Mouse (Mus musculus) bone marrow macrophage, adult 2 months (primary cell): ENCODE measurements around the gene Sacm1l. TPM values are rescaled to one million over a fixed set of nuclear protein-coding genes. Genes with fewer than 3 reads are reported as not detected.

Source experiments
- H3K27ac ChIP-seq: 2 replicates; pipeline ENCODE4 v1.5.1; 2012; ENCODE audit warnings: low read depth, low read length; ENCODE audit not compliant: insufficient read depth
- H3K4me1 ChIP-seq: 2 replicates; pipeline ENCODE4 v1.6.1; 2012; ENCODE audit warnings: low read length; ENCODE audit not compliant: control insufficient read depth, insufficient read depth
- H3K4me3 ChIP-seq: 2 replicates; pipeline ENCODE4 v1.5.1; 2012; ENCODE audit warnings: mild to moderate bottlenecking, low read length, moderate library complexity; ENCODE audit not compliant: insufficient read depth
- CTCF ChIP-seq: IDR thresholded peaks from 2 replicates; pipeline ENCODE4 v1.5.1; 2012; ENCODE audit warnings: low read depth, mild to moderate bottlenecking, low read length, moderate library complexity
- POLR2A ChIP-seq: IDR thresholded peaks from 2 replicates; pipeline ENCODE4 v1.6.1; 2012; ENCODE audit warnings: mild to moderate bottlenecking, low read depth, low read length, borderline replicate concordance
- polyA plus RNA-seq: library from polyadenylated mRNA; stranded (reverse); fragments of >200 nt; gene quantifications from 2 replicates; pipeline ENCODE4 v1.2.4, GENCODE M21; 2012; ENCODE audit not compliant: missing spikeins, insufficient read depth, insufficient read length

The Sacm1l gene
- polyA plus RNA-seq = 34.8 and 37.9 TPM in 2 replicates

GRCm38 (mm10) chr9:123529392-123530157 lies at the start of gene Sacm1l:
Gene Sacm1l, plus strand, starts transcription at chr9:123529759.
- Histone ChIP-seq H3K4me3 (peak within 1 kb of the TSS; percentile 90), H3K27ac (peak within 1 kb of the TSS; percentile 77), H3K4me1 (peaks cover 7% of the 10 kb centered on the region)
- TF ChIP-seq CTCF (no peak), POLR2A (no peak; the same call in 1 of the 2 replicates)

- H3K4me1 ChIP-seq = peaks cover 55% of the 10 kb centered on the region
- no peak for TF ChIP-seq CTCF
- TF ChIP-seq POLR2A = no peak
- peak overlapping the region; percentile 73 for H3K4me3 ChIP-seq
- H3K27ac ChIP-seq = no peak overlapping the region
These were observed 49.7 kb upstream of the Sacm1l start for GRCm38 (mm10) chr9:123479876-123480252.

- TF ChIP-seq POLR2A = no peak
- no peak for TF ChIP-seq CTCF
- H3K4me1 ChIP-seq = peaks cover 50% of the 10 kb centered on the region
- peak overlapping the region; percentile 73 for H3K4me3 ChIP-seq
- 0 out of 2 replicates have a peak overlapping the region, but pooled peaks have one; percentile 4 for H3K27ac ChIP-seq
These were observed 49.2 kb upstream of the Sacm1l start for GRCm38 (mm10) chr9:123480253-123480921.

- Histone ChIP-seq H3K4me3 (peak overlapping the region; percentile 32), H3K27ac (0 out of 2 replicates have a peak overlapping the region, but pooled peaks have one; percentile 4), H3K4me1 (peaks cover 47% of the 10 kb centered on the region)
- no peak for TF ChIP-seq POLR2A
- TF ChIP-seq CTCF = no peak
These were observed 48.4 kb upstream of the Sacm1l start for GRCm38 (mm10) chr9:123481136-123481535.

- no peak overlapping the region for H3K4me3 ChIP-seq
- no peak overlapping the region for H3K27ac ChIP-seq
- no peak for TF ChIP-seq CTCF
- H3K4me1 ChIP-seq = peaks cover 45% of the 10 kb centered on the region
These were observed 46.0 kb upstream of the Sacm1l start for GRCm38 (mm10) chr9:123483598-123483997.

- Histone ChIP-seq H3K27ac (no peak overlapping the region), H3K4me1 (peaks cover 39% of the 10 kb centered on the region), H3K4me3 (no peak overlapping the region)
- TF ChIP-seq POLR2A (no peak), CTCF (no peak)
These were observed 44.7 kb upstream of the Sacm1l start for GRCm38 (mm10) chr9:123484830-123485229.

GRCm38 (mm10) chr9:123485561-123485960 lies 44.0 kb upstream of the Sacm1l start:
- TF ChIP-seq POLR2A = no peak
- TF ChIP-seq CTCF = no peak
- Histone ChIP-seq H3K4me3 (no peak overlapping the region), H3K27ac (no peak overlapping the region), H3K4me1 (peaks cover 38% of the 10 kb centered on the region)

GRCm38 (mm10) chr9:123486635-123487034 lies 42.9 kb upstream of the Sacm1l start:
- Histone ChIP-seq H3K4me1 (peaks cover 32% of the 10 kb centered on the region), H3K4me3 (no peak overlapping the region), H3K27ac (no peak overlapping the region)
- TF ChIP-seq CTCF (no peak), POLR2A (no peak)

GRCm38 (mm10) chr9:123489073-123489472 lies 40.5 kb upstream of the Sacm1l start:
- Histone ChIP-seq H3K4me3 (no peak overlapping the region), H3K4me1 (peaks cover 16% of the 10 kb centered on the region), H3K27ac (no peak overlapping the region)

GRCm38 (mm10) chr9:123489727-123490343 lies 39.7 kb upstream of the Sacm1l start:
- no peak overlapping the region for H3K4me3 ChIP-seq
- peaks cover 14% of the 10 kb centered on the region for H3K4me1 ChIP-seq
- no peak overlapping the region for H3K27ac ChIP-seq
- TF ChIP-seq POLR2A = no peak
- no peak for TF ChIP-seq CTCF

More at GRCm38 (mm10) chr9:123489073-123489472, 40.5 kb upstream of the Sacm1l start:
- TF ChIP-seq POLR2A (no peak), CTCF (no peak)
